Mouse (Mus musculus): ENCODE data around the gene Gpr3. TPM values are rescaled to one million over a fixed set of nuclear protein-coding genes. Genes with fewer than 3 reads are reported as not detected.

Gene Gpr3
- polyA plus RNA-seq, 1 experiment from 2014 or later, result not detected

GRCm38 (mm10) chr4:133212562-133213267 lies 379 bp upstream of the Gpr3 start:
- H3K9me3 ChIP-seq (replicated peaks), result no peaks in the 10 kb centered on the region
- ATAC-seq (ENCODE audit: insufficient read depth), result peak; percentile 75
- H3K9ac ChIP-seq, result no peak overlapping the region
- H3K27ac ChIP-seq (replicated peaks), result no peak overlapping the region
- peaks cover 87% of the 10 kb centered on the region for H3K27me3 ChIP-seq
- H3K36me3 ChIP-seq (replicated peaks), result no peaks in the 10 kb centered on the region
- WGBS (ENCODE audit: insufficient replicate concordance), result 2% methylated on average over 44 of the region's 44 CpGs
- H3K4me3 ChIP-seq (replicated peaks), result peak overlapping the region; percentile 62
- H3K4me1 ChIP-seq (replicated peaks), result peaks cover 19% of the 10 kb centered on the region
- peak overlapping the region; percentile 88 for H3K4me2 ChIP-seq

DNA sequence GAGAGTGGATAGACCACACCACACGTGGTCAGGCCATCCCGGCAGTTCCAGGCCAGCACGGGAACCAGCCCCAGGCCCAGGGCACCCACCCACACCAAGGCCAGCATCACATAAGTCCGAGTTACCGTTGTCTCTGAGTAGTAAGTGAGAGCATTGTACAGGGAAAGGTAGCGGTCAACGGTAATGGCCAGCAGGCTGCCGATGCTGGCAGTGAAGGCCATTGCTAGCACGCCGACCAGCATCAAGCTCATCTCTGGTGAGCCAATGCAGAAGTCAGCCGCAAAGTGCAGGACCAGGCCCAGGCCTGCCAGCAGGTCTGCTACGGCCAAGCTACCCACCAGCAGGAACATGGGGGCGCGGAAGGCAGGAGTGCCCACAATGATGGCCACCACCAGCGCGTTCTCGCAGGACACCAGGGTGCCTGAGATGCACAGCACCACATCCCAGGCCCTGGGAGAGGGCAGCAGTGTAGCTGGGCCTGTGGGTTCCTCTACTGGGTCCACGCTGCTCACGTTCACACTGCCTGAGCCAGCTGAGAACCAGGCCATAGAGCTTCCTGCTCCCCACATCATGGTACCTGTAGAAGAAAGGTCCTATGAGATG lies 1.4 kb downstream of the Gpr3 start:
- 82% methylated on average over 19 of the region's 19 CpGs for whole genome bisulfite sequencing (ENCODE audit: insufficient replicate concordance)
- Histone ChIP-seq H3K27me3 (peaks cover 85% of the 10 kb centered on the region), H3K4me1 (replicated peaks) (peaks cover 19% of the 10 kb centered on the region), H3K4me3 (replicated peaks) (no peak overlapping the region), H3K36me3 (replicated peaks) (no peaks in the 10 kb centered on the region), H3K27ac (replicated peaks) (no peak overlapping the region), H3K9ac (no peak overlapping the region), H3K9me3 (replicated peaks) (no peaks in the 10 kb centered on the region), H3K4me2 (no peak overlapping the region; the same call in 1 of the 2 replicates)
- no peak for ATAC-seq (ENCODE audit: insufficient read depth)

DNA sequence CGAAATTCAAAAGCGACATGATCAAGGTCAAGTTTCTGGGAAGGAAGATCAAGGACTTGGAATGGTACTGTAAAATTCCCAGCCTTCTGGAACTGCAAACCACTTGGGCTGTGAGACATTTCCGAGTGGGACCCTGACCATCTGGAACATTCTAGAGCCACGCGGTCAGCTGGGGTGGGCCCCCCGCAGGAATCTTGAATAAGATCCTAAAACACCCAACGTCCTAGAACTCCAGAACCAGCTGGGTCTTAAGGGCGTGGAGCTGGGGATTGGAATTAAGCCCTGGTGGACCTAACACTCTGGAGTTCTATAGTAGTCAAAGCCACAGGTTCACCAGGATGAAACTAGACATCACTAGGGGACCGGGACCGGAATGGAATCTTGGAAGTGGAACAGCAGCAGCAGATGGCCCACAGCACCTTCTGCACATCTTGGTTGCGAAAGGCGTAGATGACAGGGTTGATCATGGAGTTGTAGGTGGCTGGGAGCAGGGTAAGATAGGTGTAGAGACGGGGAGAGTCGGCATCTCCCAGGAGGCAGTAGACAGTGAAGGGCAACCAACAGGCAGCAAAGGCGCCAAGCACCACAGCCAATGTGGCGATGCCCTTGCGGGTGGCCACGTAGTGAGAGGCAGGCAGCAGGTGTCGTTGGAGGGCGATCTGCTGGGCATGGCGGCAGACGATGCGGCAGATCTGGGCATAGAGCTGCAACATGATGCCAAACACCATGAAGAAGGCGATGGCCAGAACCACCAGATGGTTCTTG lies 2.1 kb downstream of the Gpr3 start:
- Histone ChIP-seq H3K4me3 (replicated peaks) (no peak overlapping the region), H3K27ac (replicated peaks) (no peak overlapping the region), H3K4me2 (no peak overlapping the region), H3K9ac (no peak overlapping the region), H3K27me3 (peaks cover 78% of the 10 kb centered on the region), H3K9me3 (replicated peaks) (no peaks in the 10 kb centered on the region), H3K4me1 (replicated peaks) (peaks cover 19% of the 10 kb centered on the region), H3K36me3 (replicated peaks) (no peaks in the 10 kb centered on the region)
- 84% methylated on average over 24 of the region's 24 CpGs for WGBS (ENCODE audit: insufficient replicate concordance)
- ATAC-seq (ENCODE audit: insufficient read depth), result no peak

- H3K4me2 ChIP-seq, result no peak overlapping the region
- WGBS (ENCODE audit: insufficient replicate concordance), result 4% methylated on average over 11 of the region's 11 CpGs
- H3K36me3 ChIP-seq (replicated peaks), result no peaks in the 10 kb centered on the region
- peaks cover 72% of the 10 kb centered on the region for H3K27me3 ChIP-seq
- no peak overlapping the region for H3K4me3 ChIP-seq (replicated peaks)
- H3K27ac ChIP-seq (replicated peaks), result no peak overlapping the region
- H3K9ac ChIP-seq, result no peak overlapping the region
- no peaks in the 10 kb centered on the region for H3K9me3 ChIP-seq (replicated peaks)
- H3K4me1 ChIP-seq (replicated peaks), result peaks cover 21% of the 10 kb centered on the region
- ATAC-seq (ENCODE audit: insufficient read depth), result no peak
Measured at GRCm38 (mm10) chr4:133209366-133209765, 3.0 kb downstream of the Gpr3 start.

DNA sequence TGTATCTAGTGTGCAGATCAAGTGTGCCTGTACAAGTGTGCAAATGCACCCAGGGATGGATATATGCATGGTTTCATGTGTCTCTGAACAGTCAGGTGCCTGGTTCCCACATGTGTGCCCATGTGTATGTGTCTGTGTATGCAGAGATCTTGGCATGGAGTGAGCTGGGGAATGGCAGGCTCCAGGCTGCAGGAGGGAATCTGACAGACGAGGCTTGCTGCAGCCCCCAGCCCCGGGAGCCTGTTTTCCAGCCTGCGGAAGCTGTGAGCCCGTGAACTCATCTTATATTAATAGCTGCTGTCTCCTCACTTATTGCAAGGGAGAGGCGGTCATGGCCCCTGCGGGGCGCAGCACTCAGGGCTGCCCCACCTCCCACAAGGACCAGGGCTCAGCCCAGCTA lies 8.0 kb downstream of the Gpr3 start:
- no peak overlapping the region for H3K9ac ChIP-seq
- peaks cover 23% of the 10 kb centered on the region for H3K4me1 ChIP-seq (replicated peaks)
- peaks cover 24% of the 10 kb centered on the region for H3K27me3 ChIP-seq
- ATAC-seq (ENCODE audit: insufficient read depth), result no peak
- 56% methylated on average over 7 of the region's 7 CpGs for whole genome bisulfite sequencing (ENCODE audit: insufficient replicate concordance)
- no peak overlapping the region for H3K4me3 ChIP-seq (replicated peaks)
- H3K36me3 ChIP-seq (replicated peaks), result no peaks in the 10 kb centered on the region
- H3K4me2 ChIP-seq, result no peak overlapping the region
- H3K9me3 ChIP-seq (replicated peaks), result no peaks in the 10 kb centered on the region
- H3K27ac ChIP-seq (replicated peaks), result no peak overlapping the region

GRCm38 (mm10) chr4:133203591-133203990 lies 8.7 kb downstream of the Gpr3 start:
- no peak overlapping the region for H3K4me2 ChIP-seq

DNA sequence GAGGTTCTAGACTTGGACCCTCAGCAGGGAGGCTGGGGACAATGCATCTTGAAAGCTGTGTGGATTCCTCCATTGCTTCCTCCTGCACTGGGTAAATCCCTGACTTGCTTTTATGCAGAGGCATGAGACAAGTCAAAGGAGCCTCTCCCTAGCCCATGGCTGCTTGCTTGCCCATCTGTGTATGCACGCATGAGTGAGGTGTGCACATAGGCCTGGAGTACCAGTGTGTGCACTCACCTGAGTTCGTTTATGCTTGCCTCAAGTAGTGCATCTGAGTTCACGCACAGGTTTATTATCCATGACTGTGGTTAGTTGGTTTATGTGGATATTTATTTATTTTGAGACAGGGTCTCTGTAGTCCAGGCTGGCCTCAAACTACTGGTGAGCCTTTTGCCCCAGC lies 10.1 kb downstream of the Gpr3 start:
- Histone ChIP-seq H3K9ac (no peak overlapping the region), H3K4me1 (replicated peaks) (peaks cover 41% of the 10 kb centered on the region), H3K36me3 (replicated peaks) (peaks cover 1% of the 10 kb centered on the region; the same call in 1 of the 2 replicates), H3K4me3 (replicated peaks) (no peak overlapping the region), H3K9me3 (replicated peaks) (no peaks in the 10 kb centered on the region), H3K27ac (replicated peaks) (no peak overlapping the region), H3K4me2 (no peak overlapping the region), H3K27me3 (0 out of 2 replicates have a peak, but pooled peaks cover 4% of the 10 kb centered on the region)
- no peak for ATAC-seq (ENCODE audit: insufficient read depth)
- 74% methylated on average over 3 of the region's 3 CpGs for WGBS (ENCODE audit: insufficient replicate concordance)

More at GRCm38 (mm10) chr4:133203591-133203990, 8.7 kb downstream of the Gpr3 start:
- H3K9me3 ChIP-seq (replicated peaks), result no peaks in the 10 kb centered on the region
- H3K4me1 ChIP-seq (replicated peaks), result peaks cover 29% of the 10 kb centered on the region
- no peak for ATAC-seq (ENCODE audit: insufficient read depth)
- H3K36me3 ChIP-seq (replicated peaks), result no peaks in the 10 kb centered on the region
- H3K27ac ChIP-seq (replicated peaks), result no peak overlapping the region
- no peak overlapping the region for H3K4me3 ChIP-seq (replicated peaks)
- H3K27me3 ChIP-seq, result peaks cover 16% of the 10 kb centered on the region
- 51% methylated on average over 3 of the region's 3 CpGs for WGBS (ENCODE audit: insufficient replicate concordance)
- H3K9ac ChIP-seq, result no peak overlapping the region

GRCm38 (mm10) chr4:133201006-133201771 lies 11.1 kb downstream of the Gpr3 start:
- WGBS (ENCODE audit: insufficient replicate concordance), result 63% methylated on average over 8 of the region's 8 CpGs
- no peak overlapping the region for H3K27ac ChIP-seq (replicated peaks)

DNA sequence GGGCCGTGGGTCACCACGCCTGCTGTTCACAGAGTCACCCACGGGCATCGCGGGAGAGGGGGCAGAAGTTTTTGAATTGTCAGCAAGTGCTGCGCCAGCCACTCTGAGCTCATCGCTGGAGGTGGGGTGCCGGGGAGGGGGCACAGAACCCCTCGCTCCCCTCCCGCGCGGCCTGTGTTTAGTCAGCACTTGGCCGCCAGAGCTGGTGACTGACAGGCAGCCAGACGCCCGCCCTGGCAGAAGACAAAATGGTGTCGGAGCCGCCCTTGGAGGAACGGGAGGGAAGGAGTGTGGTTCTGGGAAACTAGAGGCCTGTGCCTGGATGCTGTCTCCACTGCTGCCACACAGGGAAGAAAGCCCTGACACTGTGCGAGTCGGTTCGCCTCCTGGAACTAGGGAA lies 12.0 kb downstream of the Gpr3 start:
- H3K4me3 ChIP-seq (replicated peaks), result no peak overlapping the region
- no peak for ATAC-seq (ENCODE audit: insufficient read depth)
- no peak overlapping the region for H3K9ac ChIP-seq
- H3K36me3 ChIP-seq (replicated peaks), result peaks cover 20% of the 10 kb centered on the region
- H3K4me1 ChIP-seq (replicated peaks), result peaks cover 45% of the 10 kb centered on the region
- H3K4me2 ChIP-seq, result no peak overlapping the region
- no peaks in the 10 kb centered on the region for H3K9me3 ChIP-seq (replicated peaks)
- WGBS (ENCODE audit: insufficient replicate concordance), result 76% methylated on average over 21 of the region's 21 CpGs
- H3K27ac ChIP-seq (replicated peaks), result no peak overlapping the region
- H3K27me3 ChIP-seq, result 0 out of 2 replicates have a peak, but pooled peaks cover 4% of the 10 kb centered on the region

More at GRCm38 (mm10) chr4:133201006-133201771, 11.1 kb downstream of the Gpr3 start:
- peaks cover 45% of the 10 kb centered on the region for H3K4me1 ChIP-seq (replicated peaks)
- peaks cover 12% of the 10 kb centered on the region for H3K36me3 ChIP-seq (replicated peaks)
- H3K27me3 ChIP-seq, result 0 out of 2 replicates have a peak, but pooled peaks cover 4% of the 10 kb centered on the region
- no peak for ATAC-seq (ENCODE audit: insufficient read depth)
- H3K9me3 ChIP-seq (replicated peaks), result no peaks in the 10 kb centered on the region
- no peak overlapping the region for H3K4me2 ChIP-seq
- no peak overlapping the region for H3K9ac ChIP-seq
- H3K4me3 ChIP-seq (replicated peaks), result no peak overlapping the region

DNA sequence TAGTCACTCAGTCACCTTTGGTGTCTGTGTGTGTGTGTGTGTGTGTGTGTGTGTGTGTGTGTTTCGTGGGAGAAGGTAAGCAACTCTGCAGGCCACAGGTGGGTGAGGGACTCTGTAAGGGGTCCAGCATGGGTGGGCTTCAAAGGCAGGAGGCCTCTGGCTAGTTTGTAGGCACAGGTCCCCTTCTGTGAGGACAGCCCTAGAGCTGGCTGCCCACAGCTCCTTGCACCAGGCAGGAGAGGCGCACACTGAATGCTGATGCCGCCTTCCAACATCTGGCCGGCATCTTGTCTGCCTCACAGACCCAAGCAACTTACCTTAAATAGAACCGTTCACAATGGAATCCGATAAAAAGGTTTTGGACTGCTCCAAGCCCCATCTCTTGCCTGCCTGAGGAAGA lies 12.6 kb downstream of the Gpr3 start:
- 74% methylated on average over 6 of the region's 6 CpGs for WGBS (ENCODE audit: insufficient replicate concordance)
- ATAC-seq (ENCODE audit: insufficient read depth), result no peak
- Histone ChIP-seq H3K4me2 (no peak overlapping the region), H3K36me3 (replicated peaks) (peaks cover 26% of the 10 kb centered on the region), H3K27ac (replicated peaks) (no peak overlapping the region), H3K9ac (no peak overlapping the region), H3K4me3 (replicated peaks) (no peak overlapping the region), H3K27me3 (0 out of 2 replicates have a peak, but pooled peaks cover 4% of the 10 kb centered on the region), H3K9me3 (replicated peaks) (no peaks in the 10 kb centered on the region), H3K4me1 (replicated peaks) (peaks cover 45% of the 10 kb centered on the region)
